Comparison of ENCODE assay signal across 8 mouse cellular contexts in genomic region chr4:45489141-45490035, GRCm38 (mm10). TPM values are rescaled to one million over a fixed set of nuclear protein-coding genes. Genes with fewer than 3 reads are reported as not detected.
A peak's percentile ranks its signal among the peaks of the same experiment; 100 is the strongest.
DNase-seq lines count a peak whose midpoint lies in the region; ATAC-seq and TF ChIP-seq lines count a peak whose summit lies in the region.

No protein-coding gene starts in this region.

- no peak; the same call in 1 of the 2 replicates for TF ChIP-seq CTCF in lung, embryonic 14.5 days (IDR thresholded peaks at IDR 0.05; ENCODE audit: low read depth)
- TF ChIP-seq CTCF in olfactory bulb, adult 2 months (IDR thresholded peaks at IDR 0.05; ENCODE audit: insufficient read depth, low read depth, low read length): no peak

- 27% methylated on average over 18 of the region's 18 CpGs for WGBS in lung, embryonic 14.5 days
- 24% methylated on average over 18 of the region's 18 CpGs for WGBS in olfactory bulb, adult 2 months

- no peaks in the 10 kb centered on the region for H3K27me3 ChIP-seq in lung, embryonic 14.5 days (ENCODE audit: insufficient read depth, low read length)

- intact Hi-C loops in left cerebral cortex, postnatal 14 days (cut with DNase I): no loop called here

- TF ChIP-seq POLR2A in olfactory bulb, adult 2 months (IDR thresholded peaks at IDR 0.05; ENCODE audit: insufficient read depth, low read depth, low read length): no peak

- H3K4me1 ChIP-seq in lung, embryonic 14.5 days (ENCODE audit: insufficient read depth): peaks cover 66% of the 10 kb centered on the region
- H3K4me1 ChIP-seq in olfactory bulb, adult 2 months (ENCODE audit: control insufficient read depth, insufficient read depth, low read length): peaks cover 70% of the 10 kb centered on the region

- peak; percentile 62 to 68 for DNase-seq in left cerebral cortex, postnatal 14 days (ENCODE audit: low spot score in 2 of 2)
- no peak for DNase-seq in left cerebral cortex, adult 8-10 months (ENCODE audit: low spot score in 2 of 2)
- DNase-seq in heart, adult 18-20 months: peak; percentile 76 to 80
- peak; percentile 79 for DNase-seq in kidney, adult 18-20 months
- peak; percentile 92 for DNase-seq in lung, embryonic 14.5 days
- DNase-seq in spleen, adult 12 weeks (ENCODE audit: low spot score): no peak

- no peaks in the 10 kb centered on the region for H3K36me3 ChIP-seq in lung, embryonic 14.5 days (ENCODE audit: insufficient read depth)

- ATAC-seq in common myeloid progenitor, adult 5-6 weeks (replicated peaks; ENCODE audit: low read depth, poor library complexity, severe bottlenecking): peak; percentile 64
- ATAC-seq in lung, embryonic 14.5 days (ENCODE audit: insufficient read depth): peak; percentile 73

- peak overlapping the region; percentile 95 for H3K27ac ChIP-seq in lung, embryonic 14.5 days (ENCODE audit: low read depth)
- peak overlapping the region; percentile 52 for H3K27ac ChIP-seq in olfactory bulb, adult 2 months (ENCODE audit: insufficient read depth, low read depth, low read length)

- H3K4me3 ChIP-seq in lung, embryonic 14.5 days (ENCODE audit: low read depth, low read length): no peak overlapping the region
- H3K4me3 ChIP-seq in olfactory bulb, adult 2 months (ENCODE audit: insufficient read depth, low read depth, low read length): no peak overlapping the region

- no peaks in the 10 kb centered on the region for H3K9me3 ChIP-seq in lung, embryonic 14.5 days (ENCODE audit: low read depth, low read length)

- H3K4me2 ChIP-seq in lung, embryonic 14.5 days: peak overlapping the region; percentile 46

- peak overlapping the region; percentile 32 for H3K9ac ChIP-seq in lung, embryonic 14.5 days

RNA-seq across cellular contexts. Expression of gene Shb, which starts 42.9 kb away (rescaled TPM):
- total RNA-seq in left cerebral cortex, postnatal 14 days (2021): 10 to 100 TPM; 12.1 to 15.0 TPM
- total RNA-seq in left cerebral cortex, adult 8-10 months (2022): 10 to 100 TPM; 17.1 to 20.0 (median 18.9) TPM
- 0.64 and 3.8 TPM in 2 replicates for total RNA-seq in common myeloid progenitor, adult 5-6 weeks (2017)
- 10 to 100 TPM; 32.5 to 45.3 TPM for total RNA-seq in heart, adult 18-20 months (2021)
- polyA plus RNA-seq in lung, embryonic 14.5 days (2014; fragmentation: Nextera tagmentation; extraction: Ambion mirVana): 10.6 TPM in 2 replicates
- not detected in 2 replicates for polyA plus RNA-seq in olfactory bulb, adult 2 months (2012; ENCODE audit: insufficient read depth, insufficient read length, low replicate concordance, missing spikeins)

Comparison
In these comparisons a context has a peak if more than half of its experiments do, and no peak if none do; other contexts are left out.
1. DNase-seq: peak in left cerebral cortex, postnatal 14 days (2 of 2), heart, adult 18-20 months (2 of 2), kidney, adult 18-20 months (single experiment) and lung, embryonic 14.5 days (single experiment); none in left cerebral cortex, adult 8-10 months (0 of 2) and spleen, adult 12 weeks (single experiment).